Mouse (Mus musculus): ENCODE results near the gene Cdk14. TPM values are rescaled to one million over a fixed set of nuclear protein-coding genes. Genes with fewer than 3 reads are reported as not detected.

The Cdk14 gene
- polyA plus RNA-seq, 1 experiment from 2014 or later: 10.6 TPM

DNA sequence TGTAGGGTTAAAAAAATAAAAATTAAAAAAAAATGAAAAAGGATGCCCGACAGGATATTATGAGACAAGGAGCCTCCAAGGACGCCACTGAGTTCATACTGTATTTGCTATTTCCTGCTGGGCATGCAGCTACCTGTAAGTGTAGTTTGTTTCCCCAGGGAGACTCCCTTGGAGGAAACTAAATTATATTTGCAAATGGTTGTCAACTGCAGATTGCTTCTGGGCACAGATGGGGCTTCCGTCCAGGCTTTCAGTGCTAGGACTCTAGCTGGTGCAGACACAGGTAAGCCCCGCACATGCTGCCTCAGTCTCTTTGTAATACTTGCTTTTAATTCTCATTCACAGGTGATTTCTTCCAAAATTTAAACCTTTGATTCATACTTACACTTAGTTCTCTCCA, 378.6 kb downstream of the Cdk14 start:
- Histone ChIP-seq H3K27ac (ENCODE audit: low read length) (no peak overlapping the region), H3K36me3 (ENCODE audit: control insufficient read depth, insufficient read depth) (no peaks in the 10 kb centered on the region), H3K4me1 (ENCODE audit: control insufficient read depth, insufficient read depth, low read length) (no peaks in the 10 kb centered on the region), H3K9me3 (replicated peaks; ENCODE audit: control insufficient read depth, low read length) (no peaks in the 10 kb centered on the region), H3K4me2 (ENCODE audit: low read depth, low read length) (no peak overlapping the region), H3K9ac (ENCODE audit: low read length) (no peak overlapping the region), H3K4me3 (ENCODE audit: low read length) (no peak overlapping the region), H3K27me3 (ENCODE audit: control insufficient read depth, insufficient read depth, low read length) (no peaks in the 10 kb centered on the region)
- no peak for ATAC-seq (replicated peaks; ENCODE audit: extremely low read depth, insufficient read depth, low FRiP score)
- 78% methylated on average over 4 of the region's 4 CpGs for WGBS

DNA sequence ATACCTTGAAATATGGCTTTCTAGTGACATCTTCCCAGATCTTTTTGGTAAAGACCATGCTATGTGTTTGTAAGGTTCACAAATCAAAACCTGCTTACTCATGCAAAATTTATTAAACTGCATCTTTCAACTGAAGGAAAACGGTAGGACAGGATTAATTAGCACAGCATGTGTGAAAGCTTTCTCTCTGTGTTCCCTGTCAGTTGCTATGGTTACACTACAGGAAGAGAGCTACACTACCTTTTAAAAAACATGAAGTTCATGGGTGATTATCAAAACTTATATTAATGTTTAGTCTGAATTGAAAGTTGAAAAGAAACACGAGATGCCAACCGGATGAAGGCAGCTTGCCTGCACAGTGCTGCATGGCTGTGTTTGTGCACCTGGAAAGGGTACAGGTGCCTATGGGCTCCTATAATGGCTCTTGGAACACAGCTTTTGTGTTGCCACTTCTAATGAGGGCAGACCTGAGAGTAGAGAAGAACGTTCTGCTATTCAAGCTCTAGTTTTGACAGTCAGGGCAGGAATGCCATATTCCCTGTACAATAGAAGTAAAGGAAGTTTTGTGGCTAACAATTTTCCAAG, 380.3 kb downstream of the Cdk14 start:
- H3K9me3 ChIP-seq (replicated peaks; ENCODE audit: control insufficient read depth, low read length): no peaks in the 10 kb centered on the region
- H3K27me3 ChIP-seq (ENCODE audit: control insufficient read depth, insufficient read depth, low read length): no peaks in the 10 kb centered on the region
- WGBS: 75% methylated on average over 4 of the region's 4 CpGs

DNA sequence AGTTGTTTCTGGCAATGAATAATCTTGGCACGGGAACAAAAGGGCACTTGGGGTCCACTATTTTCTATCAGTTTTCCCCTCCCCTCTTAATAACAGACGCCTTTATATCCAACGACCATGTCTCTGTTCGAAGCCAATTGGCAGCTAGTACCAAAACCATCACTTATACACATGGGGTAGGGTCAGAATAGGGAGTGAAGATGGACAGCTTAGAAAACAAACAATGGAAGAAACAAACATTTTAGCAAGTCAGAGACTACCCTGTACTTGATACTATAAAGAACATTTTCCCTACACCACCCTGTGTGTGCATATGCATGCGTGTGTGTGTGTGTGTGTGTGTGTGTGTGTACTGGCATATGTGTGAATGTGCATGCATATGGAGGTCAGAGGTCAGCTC, 386.7 kb downstream of the Cdk14 start:
- H3K4me1 ChIP-seq (ENCODE audit: control insufficient read depth, insufficient read depth, low read length): no peaks in the 10 kb centered on the region

More for the DNA sequence above, 380.3 kb downstream of the Cdk14 start:
- no peak for ATAC-seq (replicated peaks; ENCODE audit: extremely low read depth, insufficient read depth, low FRiP score)
- Histone ChIP-seq H3K4me2 (ENCODE audit: low read depth, low read length) (no peak overlapping the region), H3K36me3 (ENCODE audit: control insufficient read depth, insufficient read depth) (no peaks in the 10 kb centered on the region), H3K4me3 (ENCODE audit: low read length) (no peak overlapping the region), H3K4me1 (ENCODE audit: control insufficient read depth, insufficient read depth, low read length) (no peaks in the 10 kb centered on the region), H3K27ac (ENCODE audit: low read length) (no peak overlapping the region), H3K9ac (ENCODE audit: low read length) (no peak overlapping the region)

DNA sequence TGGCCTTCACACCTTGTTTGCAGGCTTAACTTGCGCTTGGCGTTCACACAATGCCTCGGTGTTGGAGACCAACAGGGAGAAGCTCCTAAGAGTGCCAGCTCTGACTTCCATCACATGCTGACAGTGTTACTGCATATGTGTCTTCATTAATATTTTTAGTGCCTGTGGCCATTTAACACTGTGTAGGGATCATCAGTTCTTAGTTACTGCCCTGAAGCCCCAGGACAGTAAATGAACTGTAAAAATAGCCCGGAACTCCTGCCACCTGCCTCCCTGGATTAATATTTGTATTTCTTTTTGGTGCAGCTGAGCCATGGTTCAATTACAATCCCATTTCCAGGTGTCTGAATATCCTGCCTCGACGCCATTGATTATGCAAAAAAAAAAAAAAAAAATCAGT, 387.3 kb downstream of the Cdk14 start:
- Histone ChIP-seq H3K9ac (ENCODE audit: low read length) (no peak overlapping the region), H3K4me1 (ENCODE audit: control insufficient read depth, insufficient read depth, low read length) (no peaks in the 10 kb centered on the region), H3K9me3 (replicated peaks; ENCODE audit: control insufficient read depth, low read length) (no peaks in the 10 kb centered on the region), H3K4me3 (ENCODE audit: low read length) (no peak overlapping the region), H3K4me2 (ENCODE audit: low read depth, low read length) (no peak overlapping the region), H3K27me3 (ENCODE audit: control insufficient read depth, insufficient read depth, low read length) (no peaks in the 10 kb centered on the region), H3K36me3 (ENCODE audit: control insufficient read depth, insufficient read depth) (no peaks in the 10 kb centered on the region), H3K27ac (ENCODE audit: low read length) (no peak overlapping the region)
- no peak for ATAC-seq (replicated peaks; ENCODE audit: extremely low read depth, insufficient read depth, low FRiP score)
- WGBS: 73% methylated on average over 6 of the region's 6 CpGs

More for the DNA sequence above, 386.7 kb downstream of the Cdk14 start:
- Histone ChIP-seq H3K9ac (ENCODE audit: low read length) (no peak overlapping the region), H3K27me3 (ENCODE audit: control insufficient read depth, insufficient read depth, low read length) (no peaks in the 10 kb centered on the region), H3K36me3 (ENCODE audit: control insufficient read depth, insufficient read depth) (no peaks in the 10 kb centered on the region), H3K4me2 (ENCODE audit: low read depth, low read length) (no peak overlapping the region), H3K4me3 (ENCODE audit: low read length) (no peak overlapping the region), H3K9me3 (replicated peaks; ENCODE audit: control insufficient read depth, low read length) (no peaks in the 10 kb centered on the region), H3K27ac (ENCODE audit: low read length) (no peak overlapping the region)
- ATAC-seq (replicated peaks; ENCODE audit: extremely low read depth, insufficient read depth, low FRiP score): no peak
- 73% methylated on average over 5 of the region's 5 CpGs for WGBS

DNA sequence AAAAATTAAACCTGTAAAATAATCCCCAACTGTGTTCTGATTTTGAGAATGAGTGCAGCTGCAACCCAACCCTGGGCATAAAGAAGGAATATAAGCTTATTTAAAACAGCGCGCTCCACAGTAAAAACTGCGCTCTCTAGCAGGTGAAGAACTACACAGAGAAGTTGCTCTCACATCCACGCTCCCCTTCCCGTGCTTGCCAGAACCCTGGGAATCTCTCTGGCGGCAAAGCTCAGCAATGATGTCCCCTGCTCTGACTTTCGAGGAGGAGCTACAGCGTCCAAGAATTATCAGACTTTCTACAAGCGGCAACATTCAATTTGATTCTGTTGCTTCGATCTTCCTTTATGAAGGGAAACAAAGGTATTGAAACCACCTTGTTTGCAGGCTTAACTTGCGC, 387.7 kb downstream of the Cdk14 start:
- H3K9me3 ChIP-seq (replicated peaks; ENCODE audit: control insufficient read depth, low read length): no peaks in the 10 kb centered on the region
- no peaks in the 10 kb centered on the region for H3K36me3 ChIP-seq (ENCODE audit: control insufficient read depth, insufficient read depth)
- WGBS: 82% methylated on average over 11 of the region's 11 CpGs
- no peak for ATAC-seq (replicated peaks; ENCODE audit: extremely low read depth, insufficient read depth, low FRiP score)
- H3K4me3 ChIP-seq (ENCODE audit: low read length): no peak overlapping the region
- H3K4me2 ChIP-seq (ENCODE audit: low read depth, low read length): no peak overlapping the region
- H3K27ac ChIP-seq (ENCODE audit: low read length): no peak overlapping the region
- H3K4me1 ChIP-seq (ENCODE audit: control insufficient read depth, insufficient read depth, low read length): no peaks in the 10 kb centered on the region
- H3K27me3 ChIP-seq (ENCODE audit: control insufficient read depth, insufficient read depth, low read length): no peaks in the 10 kb centered on the region
- no peak overlapping the region for H3K9ac ChIP-seq (ENCODE audit: low read length)

DNA sequence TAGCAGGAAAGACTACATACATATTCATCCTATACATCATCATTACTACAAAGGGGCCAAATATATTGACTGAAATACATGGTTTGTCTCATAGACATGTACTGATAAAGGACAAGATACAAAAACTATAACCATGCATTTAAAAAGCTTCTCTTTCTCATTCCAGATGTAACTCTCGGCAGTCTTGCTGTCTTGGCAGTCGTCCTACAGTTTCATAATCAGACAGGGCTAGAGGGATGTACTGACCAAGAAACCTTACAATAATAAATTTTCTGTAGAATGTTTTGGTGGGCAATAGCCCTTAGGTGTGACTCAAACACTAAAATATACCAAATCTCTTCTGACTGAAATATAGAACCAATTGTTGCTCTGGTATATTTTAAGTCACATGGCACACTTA, 389.7 kb downstream of the Cdk14 start:
- Histone ChIP-seq H3K4me3 (ENCODE audit: low read length) (no peak overlapping the region), H3K36me3 (ENCODE audit: control insufficient read depth, insufficient read depth) (no peaks in the 10 kb centered on the region), H3K9me3 (replicated peaks; ENCODE audit: control insufficient read depth, low read length) (no peaks in the 10 kb centered on the region), H3K4me1 (ENCODE audit: control insufficient read depth, insufficient read depth, low read length) (no peaks in the 10 kb centered on the region), H3K27me3 (ENCODE audit: control insufficient read depth, insufficient read depth, low read length) (no peaks in the 10 kb centered on the region), H3K4me2 (ENCODE audit: low read depth, low read length) (no peak overlapping the region), H3K9ac (ENCODE audit: low read length) (no peak overlapping the region), H3K27ac (ENCODE audit: low read length) (no peak overlapping the region)
- no peak for ATAC-seq (replicated peaks; ENCODE audit: extremely low read depth, insufficient read depth, low FRiP score)
- WGBS: 74% methylated on average over 2 of the region's 2 CpGs

DNA sequence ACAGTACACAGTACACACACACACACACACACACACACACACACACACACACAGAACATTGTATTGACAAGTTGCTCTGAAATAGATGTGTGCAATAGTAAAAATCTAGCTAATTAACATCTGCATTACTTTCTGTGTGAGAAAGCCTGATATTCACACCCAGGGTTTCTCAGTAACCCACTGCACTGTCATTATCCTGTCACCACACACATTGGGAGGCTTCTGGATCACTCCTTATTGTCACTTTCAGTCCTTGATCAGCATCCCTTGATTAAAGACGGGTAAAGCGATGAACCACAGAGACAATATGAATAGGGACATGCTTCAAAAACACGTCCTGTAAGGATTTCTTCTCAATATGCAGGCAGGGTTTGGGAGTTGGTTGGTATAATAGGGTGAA, 401.2 kb downstream of the Cdk14 start:
- no peaks in the 10 kb centered on the region for H3K9me3 ChIP-seq (replicated peaks; ENCODE audit: control insufficient read depth, low read length)
- H3K27ac ChIP-seq (ENCODE audit: low read length): no peak overlapping the region
- no peaks in the 10 kb centered on the region for H3K36me3 ChIP-seq (ENCODE audit: control insufficient read depth, insufficient read depth)
- H3K27me3 ChIP-seq (ENCODE audit: control insufficient read depth, insufficient read depth, low read length): no peaks in the 10 kb centered on the region
- no peak for ATAC-seq (replicated peaks; ENCODE audit: extremely low read depth, insufficient read depth, low FRiP score)
- H3K9ac ChIP-seq (ENCODE audit: low read length): no peak overlapping the region
- H3K4me3 ChIP-seq (ENCODE audit: low read length): no peak overlapping the region
- no peaks in the 10 kb centered on the region for H3K4me1 ChIP-seq (ENCODE audit: control insufficient read depth, insufficient read depth, low read length)
- no peak overlapping the region for H3K4me2 ChIP-seq (ENCODE audit: low read depth, low read length)
- 91% methylated on average over 3 of the region's 3 CpGs for WGBS

DNA sequence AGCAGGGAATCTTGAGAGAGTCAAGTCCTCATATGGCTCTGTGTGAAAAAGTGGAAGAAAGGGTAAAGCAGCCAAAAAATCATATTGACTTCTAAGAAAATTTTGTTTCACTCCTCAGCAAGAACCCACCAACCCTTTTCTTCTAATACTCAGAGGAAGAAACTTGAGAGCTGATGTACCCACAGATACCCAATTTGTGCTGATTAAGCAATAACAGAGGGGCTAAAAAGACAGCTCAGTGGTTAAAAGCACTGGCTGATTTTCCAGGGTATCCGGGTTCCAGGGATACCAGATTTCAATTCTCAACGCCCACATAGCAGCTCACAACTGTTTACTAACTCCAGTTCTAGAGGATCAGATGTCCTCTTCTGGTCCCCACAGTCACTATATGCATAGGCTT, 401.9 kb downstream of the Cdk14 start:
- Histone ChIP-seq H3K4me3 (ENCODE audit: low read length) (no peak overlapping the region), H3K36me3 (ENCODE audit: control insufficient read depth, insufficient read depth) (no peaks in the 10 kb centered on the region), H3K4me2 (ENCODE audit: low read depth, low read length) (no peak overlapping the region), H3K27me3 (ENCODE audit: control insufficient read depth, insufficient read depth, low read length) (no peaks in the 10 kb centered on the region), H3K4me1 (ENCODE audit: control insufficient read depth, insufficient read depth, low read length) (no peaks in the 10 kb centered on the region; the same call in 1 of the 2 replicates), H3K27ac (ENCODE audit: low read length) (no peak overlapping the region), H3K9ac (ENCODE audit: low read length) (no peak overlapping the region), H3K9me3 (replicated peaks; ENCODE audit: control insufficient read depth, low read length) (no peaks in the 10 kb centered on the region)
- ATAC-seq (replicated peaks; ENCODE audit: extremely low read depth, insufficient read depth, low FRiP score): no peak
- WGBS: 85% methylated on average over 2 of the region's 2 CpGs

DNA sequence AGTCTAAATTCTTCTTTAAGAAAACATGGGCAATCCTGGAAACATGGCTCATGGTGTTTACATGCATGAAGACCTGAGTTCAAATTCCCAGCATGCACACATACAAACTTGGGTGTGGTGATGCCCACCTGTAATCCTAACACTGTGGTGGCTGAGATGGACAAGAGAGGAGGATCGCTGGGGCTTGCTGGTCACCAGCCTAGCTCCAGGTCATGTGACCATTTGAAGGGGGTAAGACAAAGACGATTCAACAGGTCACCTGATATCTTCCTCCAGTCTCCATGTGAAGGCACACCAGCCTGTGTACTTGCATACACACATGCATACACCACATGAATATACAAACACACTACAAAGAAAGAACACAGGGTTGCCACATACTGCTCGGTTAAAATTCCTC, 406.3 kb downstream of the Cdk14 start:
- Histone ChIP-seq H3K27me3 (ENCODE audit: control insufficient read depth, insufficient read depth, low read length) (no peaks in the 10 kb centered on the region), H3K9me3 (replicated peaks; ENCODE audit: control insufficient read depth, low read length) (no peaks in the 10 kb centered on the region), H3K27ac (ENCODE audit: low read length) (no peak overlapping the region), H3K4me1 (ENCODE audit: control insufficient read depth, insufficient read depth, low read length) (no peaks in the 10 kb centered on the region; the same call in 1 of the 2 replicates), H3K4me2 (ENCODE audit: low read depth, low read length) (no peak overlapping the region), H3K36me3 (ENCODE audit: control insufficient read depth, insufficient read depth) (no peaks in the 10 kb centered on the region), H3K9ac (ENCODE audit: low read length) (no peak overlapping the region), H3K4me3 (ENCODE audit: low read length) (no peak overlapping the region)
- ATAC-seq (replicated peaks; ENCODE audit: extremely low read depth, insufficient read depth, low FRiP score): no peak
- WGBS: 82% methylated on average over 3 of the region's 3 CpGs

Data from heart, embryonic 16.5 days (tissue).